Mouse (Mus musculus) brain, embryonic 14.5 days (tissue): Measurements from ENCODE around the gene Fbxl17.

Experiments
- CTCF ChIP-seq: fragments of 200-500 bp; IDR thresholded peaks from 2 replicates; pipeline ENCODE4 v1.5.1; 2012; ENCODE audit warnings: inconsistent platforms, mild to moderate bottlenecking, moderate library complexity, borderline replicate concordance; ENCODE audit not compliant: insufficient read depth, insufficient read length; ENCODE audit errors: extremely low read depth
- POLR2A ChIP-seq: fragments of 200-500 bp; IDR thresholded peaks from 2 replicates; pipeline ENCODE4 v1.6.1; 2012; ENCODE audit warnings: mild to moderate bottlenecking, inconsistent platforms, borderline replicate concordance; ENCODE audit not compliant: poor library complexity, insufficient read depth, insufficient read length, severe bottlenecking; ENCODE audit errors: extremely low read depth

GRCm38 (mm10) chr17:63350876-63351509 lies 148.8 kb downstream of the Fbxl17 start:
- TF ChIP-seq POLR2A (no peak), CTCF (no peak)
